Mouse (Mus musculus) heart, adult 18-20 months (tissue): ENCODE results near the gene Mdga1. TPM values are rescaled to one million over a fixed set of nuclear protein-coding genes. Genes with fewer than 3 reads are reported as not detected.

Source experiments
- DNase-seq, 2 experiments: peaks; one replicate each; pipeline ENCODE4 v3.0.0; 2021 to 2022; ENCODE audit warnings: mixed read lengths in 1 of 2
- total RNA-seq, 2 experiments: library from RNA; stranded (reverse); gene quantifications; 2 replicates each; pipeline ENCODE4 v1.2.3; 2021

Gene Mdga1
- total RNA-seq, 2 experiments from 2014 or later = 16.0 to 16.8 TPM

DNA sequence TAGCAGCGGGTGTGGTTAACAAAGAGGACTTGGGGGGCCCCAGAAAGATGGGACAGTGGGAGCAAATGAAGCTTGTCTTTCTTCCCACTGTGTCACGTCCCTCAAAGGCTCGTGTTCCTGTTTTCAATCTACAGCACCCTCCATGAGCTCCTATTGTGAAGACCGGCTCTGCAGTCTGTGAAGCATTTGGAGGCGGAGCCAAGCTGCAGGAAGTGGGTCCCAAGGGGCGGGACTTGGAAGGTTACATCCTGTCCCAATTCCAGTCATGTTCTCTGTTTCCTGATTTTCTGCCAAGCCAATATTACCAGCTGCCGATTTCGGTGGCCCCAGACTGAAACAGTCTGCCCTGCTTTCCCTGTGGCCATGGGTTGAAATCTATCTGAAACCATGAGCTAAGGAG is 11.7 kb upstream of the Mdga1 start:
- DNase-seq = no peak

DNA sequence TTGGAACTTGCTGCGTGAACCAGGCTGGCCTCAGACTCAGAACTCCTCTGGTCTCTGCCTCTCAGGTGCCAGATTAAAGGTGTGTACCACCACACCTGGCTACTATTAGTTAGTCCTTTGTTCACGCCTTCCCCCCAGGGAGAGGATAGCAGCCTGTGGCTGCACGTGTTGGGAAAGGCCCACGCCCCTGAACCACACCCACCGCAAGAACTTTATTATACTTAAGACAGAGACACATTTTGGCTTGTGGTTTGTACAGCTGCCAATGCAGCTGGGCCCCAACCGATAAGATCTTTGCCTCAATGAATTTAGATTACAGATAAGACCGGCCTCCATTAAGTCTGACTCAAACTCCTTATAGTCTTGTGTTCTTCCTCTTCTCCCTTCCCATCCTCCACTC is 10.0 kb upstream of the Mdga1 start:
- no peak for DNase-seq

DNA sequence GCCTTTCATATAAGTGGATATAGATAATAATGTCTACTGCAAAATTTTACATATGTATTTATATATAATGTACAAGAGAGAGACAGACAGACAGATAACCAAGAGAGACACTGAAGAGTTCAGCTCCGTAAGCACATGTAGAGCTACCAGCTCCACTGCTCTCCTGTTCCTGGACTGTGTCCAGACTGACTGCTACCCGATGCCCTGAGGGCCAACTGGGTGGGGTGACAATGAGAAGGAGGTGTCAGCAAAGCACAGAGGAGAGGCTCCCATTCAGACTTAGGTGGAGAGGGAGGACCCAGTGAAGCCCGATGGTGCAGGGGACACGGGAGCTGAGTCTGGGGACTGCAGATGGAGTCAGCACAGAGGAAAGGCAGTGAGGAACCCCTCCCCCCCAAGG is 9.1 kb upstream of the Mdga1 start:
- peak; percentile 29 to 39 for DNase-seq

DNA sequence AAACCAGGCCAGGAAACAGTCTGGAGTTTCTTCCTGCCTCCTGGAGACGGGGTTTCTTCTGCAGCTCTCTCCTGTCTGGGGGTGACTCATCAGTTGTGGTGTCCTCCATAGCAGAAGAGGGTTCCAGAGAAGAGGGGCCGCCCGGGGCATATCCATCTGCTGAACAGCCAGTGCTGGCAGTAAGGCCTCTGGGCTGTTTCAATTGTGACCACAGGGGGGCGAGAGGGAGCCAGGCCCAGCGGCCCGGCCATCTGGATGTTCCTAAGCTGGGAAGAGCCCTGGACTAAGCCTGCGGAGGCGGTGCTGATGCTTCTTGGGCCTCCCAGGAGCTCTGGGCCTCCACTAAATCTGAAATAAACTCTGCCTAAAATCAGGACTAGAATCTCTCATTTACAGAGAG is 5.8 kb upstream of the Mdga1 start:
- peak; percentile 86 to 91 for DNase-seq

DNA sequence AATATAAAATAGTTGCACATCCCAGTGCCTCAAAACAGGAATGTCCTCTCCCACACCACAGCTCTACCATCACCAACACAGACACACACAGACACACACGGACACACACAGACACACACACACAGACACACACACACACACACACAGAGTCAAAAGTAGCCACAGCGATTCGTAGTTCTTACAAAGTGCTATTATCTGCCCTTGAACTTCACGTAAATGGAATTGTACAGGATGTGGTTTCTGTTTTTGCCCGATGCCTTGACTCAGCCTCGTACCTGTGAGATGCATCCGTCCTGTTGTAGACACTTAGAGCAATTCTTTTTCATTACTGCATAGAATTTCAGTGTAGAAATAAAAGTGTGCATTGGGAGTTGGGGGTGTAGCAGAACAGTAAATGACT is 3.3 kb upstream of the Mdga1 start:
- DNase-seq = no peak

DNA sequence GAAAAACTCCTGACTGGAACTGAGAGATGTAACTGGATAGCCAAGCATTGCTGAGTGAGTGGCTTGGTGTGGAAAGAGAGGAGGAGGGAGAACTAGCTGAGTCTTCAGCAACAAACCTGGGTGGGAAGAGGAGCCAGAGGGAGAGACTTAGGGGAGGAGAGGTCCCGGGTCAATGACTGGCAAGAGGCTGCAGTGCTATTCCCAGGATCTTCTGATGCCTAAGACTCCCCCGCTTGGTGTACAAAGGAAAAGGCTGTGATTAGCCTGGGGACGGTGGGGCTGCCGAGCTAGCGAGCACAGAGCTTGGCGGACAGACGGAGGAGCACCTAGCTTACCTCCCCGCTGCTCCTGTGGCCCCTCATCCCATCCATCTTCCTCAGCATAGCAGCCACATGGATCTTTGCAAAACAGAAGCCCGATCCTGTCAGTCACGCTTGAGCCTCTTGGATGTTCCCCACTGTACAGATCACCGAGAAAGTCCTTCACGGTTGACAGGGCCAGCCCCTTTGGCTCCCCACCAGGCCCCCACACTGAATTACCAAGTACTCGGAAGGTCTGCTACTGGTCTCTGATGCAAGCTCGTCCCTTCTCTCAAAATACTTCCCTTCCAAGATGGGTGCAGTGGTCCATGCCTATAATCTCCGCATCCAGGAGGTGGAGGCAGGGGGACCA is 2.0 kb upstream of the Mdga1 start:
- DNase-seq = no peak

DNA sequence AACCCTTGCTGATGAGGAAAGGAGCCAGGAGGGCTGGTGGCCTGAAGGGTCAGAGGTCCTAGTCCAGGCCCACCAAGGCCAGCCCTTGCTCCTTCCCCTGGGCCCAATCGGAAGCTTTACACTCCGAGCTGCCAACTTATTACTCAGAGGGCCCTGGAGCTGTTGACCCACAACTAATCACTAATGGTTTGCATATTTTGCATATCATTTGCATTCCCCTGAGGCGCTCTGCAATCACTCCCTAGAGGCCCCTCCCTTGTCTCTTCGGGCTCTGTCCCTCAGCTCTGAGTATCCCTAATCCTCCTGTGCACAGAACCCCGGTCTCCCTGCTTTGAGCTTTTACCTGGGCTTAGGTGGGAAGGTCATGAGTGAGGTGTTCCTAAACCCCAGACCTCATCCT is 4.4 kb downstream of the Mdga1 start:
- no peak for DNase-seq

DNA sequence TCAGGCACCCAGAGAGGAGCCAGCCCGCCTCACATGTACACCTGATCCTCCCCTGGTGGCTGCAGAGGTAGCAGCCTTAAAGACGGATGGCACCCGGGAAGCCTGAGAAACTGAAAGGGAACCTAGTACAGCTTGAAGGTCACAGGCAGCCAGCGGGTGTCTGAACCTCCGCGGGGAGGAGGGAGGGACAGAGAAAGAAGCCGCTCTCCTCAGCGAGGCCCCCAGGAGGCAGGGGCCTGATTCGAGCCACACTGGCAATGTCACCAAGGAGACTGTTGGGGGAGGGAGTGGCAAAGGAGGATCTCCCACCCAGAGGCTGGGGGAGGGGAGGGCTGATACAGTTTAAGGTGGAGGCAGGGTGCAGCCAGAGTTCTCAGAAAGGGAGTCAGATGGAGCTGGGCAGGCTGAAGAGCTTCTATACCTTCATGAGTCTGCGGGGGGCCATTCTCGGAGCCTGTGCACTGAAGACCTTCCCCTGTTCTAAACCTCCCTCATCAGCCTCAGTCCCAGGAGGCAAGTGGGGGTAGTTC is 6.1 kb downstream of the Mdga1 start:
- DNase-seq = no peak

DNA sequence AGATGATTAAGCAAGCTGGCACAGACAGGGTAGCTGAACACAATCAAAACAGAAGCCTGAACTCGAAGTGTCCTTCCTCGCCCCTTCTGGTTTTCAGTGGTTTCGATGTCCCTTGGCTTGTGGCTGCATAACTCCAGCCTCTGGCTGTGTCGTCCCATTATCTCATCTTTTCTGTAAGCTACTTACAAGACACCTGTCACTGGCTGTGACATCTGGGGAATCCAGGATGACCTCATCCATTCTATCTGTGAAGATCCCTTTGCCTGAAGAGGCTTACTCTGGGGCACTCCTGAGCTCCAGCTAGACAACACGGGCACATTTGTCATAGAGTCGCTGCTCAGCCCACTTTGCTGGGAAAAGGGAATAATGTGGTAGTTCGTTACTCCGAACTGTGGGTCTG is 14.0 kb downstream of the Mdga1 start:
- DNase-seq = no peak

DNA sequence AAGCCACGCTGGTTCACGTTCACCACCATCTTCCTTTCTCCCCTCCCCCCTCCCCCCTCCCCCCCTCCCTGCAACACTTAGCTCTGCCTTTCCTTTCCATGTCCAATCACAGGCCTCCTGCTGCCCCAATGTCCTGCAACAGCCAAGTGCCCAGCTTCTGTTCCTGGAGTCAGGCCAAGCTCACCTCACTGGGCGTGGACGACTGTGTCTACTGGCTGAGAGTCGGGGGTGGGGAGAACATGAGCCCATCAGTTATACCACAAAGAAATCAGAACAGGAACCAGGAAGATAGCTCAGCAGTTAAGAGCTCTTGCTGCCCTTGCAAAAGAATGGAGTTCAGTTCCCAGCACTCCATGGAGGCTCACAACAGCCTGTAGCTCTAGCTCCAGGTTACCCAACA is 15.6 kb downstream of the Mdga1 start:
- no peak for DNase-seq

DNA sequence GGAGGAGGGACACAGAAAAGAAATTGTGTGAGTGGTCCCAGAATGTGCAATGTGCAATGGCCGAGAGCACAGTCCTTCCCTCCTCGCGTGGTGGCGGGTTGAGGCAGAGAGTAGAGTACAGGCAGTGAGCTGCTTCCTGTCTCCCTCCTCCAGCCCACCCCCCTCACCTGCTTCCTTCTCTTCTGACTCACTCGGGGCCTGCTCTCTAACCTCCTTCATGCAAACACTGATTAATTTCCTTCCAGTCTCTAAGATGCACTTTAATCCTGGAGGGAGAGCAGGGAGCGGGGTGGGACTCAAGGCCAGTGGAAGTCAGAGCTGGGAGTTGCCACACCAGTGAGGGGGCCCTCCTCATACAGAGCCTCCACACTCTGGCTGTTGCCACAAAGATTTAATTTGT is 18.8 kb downstream of the Mdga1 start:
- DNase-seq = no peak

DNA sequence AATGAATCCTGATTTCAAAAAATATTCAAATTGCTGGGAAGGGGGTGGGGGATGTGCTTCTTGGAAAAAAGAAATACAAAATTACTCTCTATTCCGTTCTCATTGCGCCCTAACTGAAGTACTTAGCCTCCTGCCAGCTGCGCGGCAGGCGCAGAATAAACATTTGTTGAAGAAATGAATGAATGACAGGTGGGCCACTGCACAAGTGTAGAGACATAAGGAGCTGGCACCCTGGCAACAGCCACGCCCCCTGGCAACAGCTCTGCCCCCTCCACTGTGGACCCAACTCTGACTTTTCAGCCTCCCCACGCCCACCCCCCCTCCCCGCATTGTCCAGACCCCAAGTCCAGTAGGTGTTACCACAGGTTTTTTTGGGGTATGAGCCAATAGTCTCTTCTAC is 19.3 kb downstream of the Mdga1 start:
- no peak for DNase-seq

DNA sequence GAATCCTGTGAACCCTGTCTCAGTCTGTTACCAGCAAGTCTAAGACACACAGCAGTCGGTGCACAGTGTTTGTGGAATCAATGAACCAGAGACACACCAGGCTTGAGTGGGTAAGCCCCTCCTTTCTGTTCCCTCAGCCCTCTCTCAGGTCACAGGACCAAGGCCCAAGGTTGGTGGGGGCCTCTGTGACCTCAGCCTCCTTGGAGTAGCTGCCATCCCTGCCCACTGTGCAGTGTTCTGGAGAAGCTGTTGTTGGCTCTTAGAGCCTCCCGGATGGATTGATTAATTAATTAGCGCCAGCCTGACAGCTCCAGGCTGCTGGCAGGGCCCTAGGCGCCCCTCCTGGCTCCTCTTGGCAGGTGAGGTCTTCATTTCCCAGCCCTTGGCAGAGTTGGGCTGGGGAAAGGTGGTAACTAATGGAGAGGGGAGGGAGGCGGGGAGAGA is 22.6 kb downstream of the Mdga1 start:
- no peak for DNase-seq

DNA sequence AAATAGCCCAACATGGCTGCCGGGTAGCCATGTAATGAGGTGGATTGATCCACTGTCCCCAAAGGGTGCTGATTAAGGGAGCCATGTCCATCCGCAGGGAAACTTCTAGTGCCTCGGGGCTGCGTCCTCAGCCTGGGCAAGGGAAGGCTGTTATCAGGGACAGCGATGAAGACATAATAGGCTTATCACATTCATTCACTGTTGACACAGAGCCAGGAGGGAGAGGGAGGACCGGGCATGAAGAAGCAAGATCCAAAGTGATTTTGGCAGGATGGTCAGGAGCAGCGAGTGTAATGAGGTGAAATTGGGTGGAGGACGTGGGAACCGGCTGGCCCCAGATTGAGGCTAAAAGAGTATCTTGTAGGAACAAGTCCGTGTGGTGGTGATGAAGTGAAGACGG is 25.5 kb downstream of the Mdga1 start:
- DNase-seq = no peak

DNA sequence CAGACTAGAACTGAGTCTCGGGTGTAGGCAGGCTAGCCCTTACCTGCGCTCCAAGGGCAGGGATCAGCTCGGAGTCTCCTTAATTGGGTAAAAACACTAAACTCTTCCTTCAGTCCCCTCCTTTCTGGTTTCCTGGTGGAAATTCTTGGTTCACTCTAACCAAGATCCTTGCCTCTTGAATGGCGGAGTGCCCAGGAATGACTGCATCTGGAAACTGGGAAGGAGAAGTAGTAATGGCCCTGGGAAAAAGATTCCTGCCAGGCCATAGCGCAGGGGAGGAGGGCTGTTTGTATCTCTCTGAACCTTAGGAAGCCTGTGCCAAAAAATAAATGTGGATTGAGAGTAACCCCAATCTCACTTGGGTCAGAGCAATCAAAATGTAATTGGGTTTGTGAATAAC is 30.9 kb downstream of the Mdga1 start:
- DNase-seq = no peak

DNA sequence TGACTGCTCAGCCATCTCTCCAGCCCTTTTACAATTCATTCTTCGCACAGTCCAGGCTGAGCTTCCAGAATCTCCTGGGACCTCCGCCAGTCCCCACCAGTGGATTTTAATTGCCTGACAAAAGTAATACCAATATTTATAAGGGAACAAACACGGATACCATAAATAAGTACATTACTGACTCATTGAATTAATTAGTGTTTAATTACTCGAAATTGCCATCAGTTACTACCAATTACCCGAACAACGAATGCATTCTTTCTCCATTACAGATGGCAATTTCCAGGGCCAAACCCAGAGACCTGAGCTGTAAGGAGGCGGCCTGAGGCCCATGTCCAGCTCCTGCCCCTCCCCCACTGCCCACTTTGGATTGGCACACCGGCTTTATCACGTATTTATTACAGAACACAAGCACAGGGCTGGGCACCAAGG is 32.5 kb downstream of the Mdga1 start:
- DNase-seq = no peak

DNA sequence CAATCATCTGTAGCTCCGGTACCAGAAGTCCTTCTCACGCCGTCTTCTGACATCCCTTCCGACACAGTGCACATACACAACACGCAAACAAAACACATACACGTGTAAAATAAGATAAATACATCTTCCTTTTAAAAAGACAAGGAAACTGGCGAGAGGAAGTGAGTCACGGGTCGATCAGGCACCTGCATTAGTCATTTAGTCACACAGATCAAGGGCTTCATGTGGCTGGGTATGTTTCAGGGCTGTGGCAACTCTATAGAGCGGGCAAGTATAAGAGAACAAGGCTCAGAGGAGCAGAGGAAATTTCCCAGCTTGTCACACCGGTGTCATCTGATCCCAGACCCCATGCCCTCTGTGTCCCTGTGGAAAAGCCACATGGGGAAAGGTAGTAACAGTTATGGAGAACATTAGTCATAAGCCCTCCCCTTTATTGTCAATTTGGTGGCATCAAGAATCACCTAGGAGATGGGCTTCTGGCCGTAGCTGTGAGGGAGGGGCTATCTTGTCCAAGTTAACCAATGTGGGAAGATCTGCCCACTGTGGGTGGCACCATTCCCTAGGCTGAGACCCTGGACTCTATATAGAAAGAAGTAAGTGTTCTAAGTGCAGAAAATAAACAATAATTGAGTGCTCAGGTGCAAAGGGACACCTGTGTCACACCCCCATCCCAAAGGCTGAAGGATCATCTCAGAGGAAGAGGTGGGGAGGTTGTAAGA is 35.6 kb downstream of the Mdga1 start:
- DNase-seq = no peak

DNA sequence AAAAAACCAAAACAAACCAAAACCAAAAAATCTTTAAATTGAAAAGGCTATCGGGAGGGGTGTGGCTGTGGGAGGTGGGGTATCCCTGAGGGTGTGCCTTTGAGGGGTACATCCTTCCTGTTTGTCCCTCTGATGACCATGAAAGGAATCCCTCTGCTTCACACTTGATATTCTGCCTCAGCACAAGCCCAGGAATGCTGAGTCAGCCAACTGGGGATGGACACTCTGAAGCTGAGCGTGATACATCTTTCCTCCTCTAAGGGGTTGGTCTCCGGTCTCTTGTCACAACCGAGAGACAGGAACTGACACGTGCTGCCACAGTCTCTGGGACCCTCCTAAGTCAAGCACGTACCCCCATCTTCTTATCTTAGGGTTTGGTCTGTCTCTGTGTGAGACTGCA is 37.1 kb downstream of the Mdga1 start:
- DNase-seq = no peak

DNA sequence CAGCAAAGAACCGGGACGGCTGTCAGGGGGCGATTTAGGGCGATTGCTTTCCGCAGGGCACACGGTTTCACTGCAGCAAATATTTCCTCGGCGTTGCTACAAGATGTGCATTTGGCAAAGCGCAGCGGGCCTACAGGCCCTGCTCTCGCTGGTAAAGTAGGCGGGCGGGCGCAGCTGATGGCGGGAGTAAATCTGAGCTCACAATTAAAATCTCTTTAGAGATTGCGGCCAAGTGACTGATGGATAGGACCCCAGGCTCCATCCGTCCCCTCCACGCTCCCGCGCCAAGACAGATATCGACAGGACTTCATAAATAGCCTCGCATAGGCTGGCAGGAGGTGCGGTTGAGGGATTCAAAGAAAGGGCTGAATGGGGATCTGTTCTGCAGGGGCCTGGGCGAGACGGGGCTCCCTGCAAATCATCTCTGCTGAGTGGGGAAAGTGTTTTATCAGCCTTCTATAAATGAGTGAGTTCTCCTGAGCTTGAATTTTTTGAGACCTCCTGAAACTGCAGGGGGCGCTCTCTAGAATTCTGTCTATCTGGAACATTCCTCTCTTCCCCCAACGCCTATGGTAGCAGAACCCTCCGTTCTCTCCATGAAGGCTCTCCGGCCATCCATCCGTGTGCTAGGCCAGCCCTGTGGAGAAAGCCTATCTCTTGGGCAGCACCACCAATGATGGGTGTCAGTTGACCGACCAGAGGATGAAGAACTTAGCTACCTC is 38.5 kb downstream of the Mdga1 start:
- DNase-seq = no peak

DNA sequence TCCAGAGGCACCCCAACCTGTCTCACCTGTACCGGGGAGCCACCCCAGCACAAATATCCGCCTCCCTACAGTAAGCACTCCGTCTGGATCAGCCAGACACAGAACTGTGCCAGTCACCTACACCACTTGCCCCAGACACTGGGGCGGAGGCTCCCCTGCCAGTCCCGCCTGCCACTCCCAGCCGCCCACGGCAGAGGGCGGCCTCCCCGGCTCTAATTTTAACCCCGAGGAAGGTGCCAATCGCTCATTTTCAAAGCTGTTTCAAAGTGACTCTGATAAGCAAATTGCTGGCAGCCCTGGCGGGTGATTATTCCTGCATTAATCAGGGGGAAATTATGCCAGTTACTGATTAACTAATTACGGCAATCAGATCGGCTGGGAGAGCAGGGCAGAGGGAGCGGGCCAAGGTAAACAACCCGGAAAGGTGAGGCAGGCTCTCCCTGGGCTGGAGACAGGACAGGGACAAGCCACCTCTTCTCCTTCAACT is 41.1 kb downstream of the Mdga1 start:
- peak; percentile 66 to 69 for DNase-seq

DNA sequence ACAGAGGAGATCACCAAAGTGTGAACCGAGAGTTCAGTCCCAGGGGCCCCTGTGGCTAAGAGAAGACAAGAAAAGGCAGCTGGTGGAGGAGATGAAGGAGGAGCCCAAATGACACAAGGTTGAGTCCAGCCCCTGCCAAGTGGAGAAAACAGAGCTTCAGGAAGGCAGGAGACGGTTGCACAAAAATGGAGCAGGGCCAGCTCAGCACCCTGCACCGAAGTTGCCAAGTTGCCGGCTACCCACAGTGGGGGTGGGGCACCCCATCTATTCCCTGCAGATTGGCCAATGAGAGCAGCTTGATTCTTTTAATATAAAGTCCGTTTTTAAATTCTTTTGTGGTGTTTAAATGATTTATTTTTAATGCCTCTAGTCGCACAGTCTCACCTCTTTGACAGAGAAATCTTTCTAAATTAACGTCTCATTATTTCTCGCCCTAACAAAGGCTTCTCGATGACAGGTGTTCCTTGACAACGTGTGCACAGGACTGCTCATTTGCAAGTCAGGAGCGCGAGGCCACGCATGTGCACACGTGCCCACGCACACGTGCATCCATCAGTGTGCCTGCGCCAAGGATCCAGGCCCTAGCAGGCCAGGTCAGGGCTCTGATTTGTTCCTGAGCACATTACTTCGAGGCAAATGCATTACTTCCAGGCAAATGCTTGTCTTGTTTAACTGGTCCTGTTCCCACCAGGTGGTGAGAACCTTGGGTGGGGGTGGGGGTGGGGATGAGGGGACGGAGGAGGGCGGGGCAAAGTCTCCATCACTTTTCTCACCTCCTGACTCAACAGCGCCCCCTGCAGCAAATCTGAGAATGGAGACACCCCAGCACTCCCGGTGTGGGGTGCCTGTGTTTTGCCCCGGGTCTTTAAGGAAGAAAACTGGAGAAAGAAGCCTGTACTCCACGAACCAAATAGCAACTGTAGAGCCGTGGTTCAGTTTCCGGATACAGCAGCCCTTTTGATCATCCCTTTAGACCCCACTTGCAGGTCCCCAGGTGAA is 44.0 kb downstream of the Mdga1 start:
- no peak for DNase-seq

DNA sequence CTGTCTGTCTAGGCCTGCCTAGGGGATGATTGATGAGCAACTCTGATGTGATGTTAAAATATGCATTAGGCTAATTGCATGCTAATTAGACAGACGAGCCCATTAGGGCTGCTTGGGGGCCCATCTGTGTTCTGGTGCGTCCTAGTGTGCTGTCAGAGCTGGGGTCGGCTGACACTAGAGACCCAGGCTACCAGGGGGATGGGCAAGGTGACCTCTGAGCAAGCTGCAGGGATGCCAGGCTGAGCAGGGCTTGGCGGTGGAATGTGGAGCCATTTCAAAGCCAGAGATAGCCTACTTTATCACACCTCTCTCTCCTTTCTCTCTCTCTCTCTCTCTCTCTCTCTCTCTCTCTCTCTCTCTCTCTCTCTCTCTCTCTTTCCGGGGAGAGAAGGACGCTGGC is 49.8 kb downstream of the Mdga1 start:
- DNase-seq = no peak
